Mouse (Mus musculus) hindbrain, embryonic 10.5 days (tissue): ENCODE measurements at regions not wholly inside any gene's neighbourhood (a gene's known extent, or its start where the extent isn't known, plus 50 kb on each side); places are given as distances from the start of the nearest gene placed in this dataset.

Source experiments
- DNase-seq: peaks from one replicate; pipeline ENCODE4 v3.0.0-alpha.2; 2017; ENCODE audit warnings: low spot score
- H3K27ac ChIP-seq: fragments of 300-500 bp; sonication (generic); 2 replicates; pipeline ENCODE4 v1.5.1; 2016; ENCODE audit warnings: mild to moderate bottlenecking, moderate library complexity
- H3K27me3 ChIP-seq: fragments of 300-500 bp; sonication (generic); 2 replicates; pipeline ENCODE4 v1.6.1; 2016; ENCODE audit warnings: mild to moderate bottlenecking; ENCODE audit not compliant: poor library complexity, insufficient read depth, severe bottlenecking
- H3K36me3 ChIP-seq: fragments of 300-500 bp; sonication (generic); 2 replicates; pipeline ENCODE4 v1.6.1; 2016; ENCODE audit warnings: mild to moderate bottlenecking, moderate library complexity
- H3K4me1 ChIP-seq: fragments of 300-500 bp; sonication (generic); replicated peaks from 2 replicates; pipeline ENCODE4 v1.6.1; 2016; ENCODE audit warnings: mild to moderate bottlenecking
- H3K4me3 ChIP-seq: fragments of 300-500 bp; sonication (generic); 2 replicates; pipeline ENCODE4 v1.5.1; 2016; ENCODE audit warnings: mild to moderate bottlenecking, moderate library complexity
- H3K9me3 ChIP-seq: fragments of 300-500 bp; sonication (generic); 2 replicates; pipeline ENCODE4 v1.6.1; 2016; ENCODE audit warnings: mild to moderate bottlenecking, moderate library complexity
- WGBS: fragments of 180-500 bp; shearing (Covaris S2); methylation state at CpG from one replicate; pipeline ENCODE4 v1.1.7; 2016; 5-methylcytosine and 5-hydroxymethylcytosine counted together

- Histone ChIP-seq H3K36me3 (no peaks in the 10 kb centered on the region), H3K9me3 (no peaks in the 10 kb centered on the region), H3K4me1 (no peaks in the 10 kb centered on the region), H3K27ac (no peak overlapping the region), H3K4me3 (no peak overlapping the region), H3K27me3 (no peaks in the 10 kb centered on the region)
- no peak for DNase-seq
These were observed 112.4 kb upstream of the Nova1 start for GRCm38 (mm10) chr12:46931086-46931485.

GRCm38 (mm10) chr12:46917286-46917685 lies 98.6 kb upstream of the Nova1 start:
- H3K27ac ChIP-seq: no peak overlapping the region
- no peak for DNase-seq
- 77% methylated on average over 4 of the region's 4 CpGs for WGBS
- H3K36me3 ChIP-seq: no peaks in the 10 kb centered on the region
- no peak overlapping the region for H3K4me3 ChIP-seq
- no peaks in the 10 kb centered on the region for H3K27me3 ChIP-seq
- no peaks in the 10 kb centered on the region for H3K4me1 ChIP-seq
- no peaks in the 10 kb centered on the region for H3K9me3 ChIP-seq

- Histone ChIP-seq H3K27ac (no peak overlapping the region), H3K4me3 (no peak overlapping the region), H3K36me3 (no peaks in the 10 kb centered on the region), H3K9me3 (no peaks in the 10 kb centered on the region), H3K4me1 (no peaks in the 10 kb centered on the region), H3K27me3 (no peaks in the 10 kb centered on the region)
- WGBS: 91% methylated on average over 3 of the region's 3 CpGs
- DNase-seq: no peak
These were observed 59.4 kb upstream of the Nova1 start for GRCm38 (mm10) chr12:46878164-46878563.

- Histone ChIP-seq H3K9me3 (no peaks in the 10 kb centered on the region), H3K4me3 (no peak overlapping the region), H3K4me1 (no peaks in the 10 kb centered on the region), H3K27me3 (no peaks in the 10 kb centered on the region), H3K27ac (no peak overlapping the region), H3K36me3 (no peaks in the 10 kb centered on the region)
- 77% methylated on average over 2 of the region's 2 CpGs for WGBS
- DNase-seq: no peak
These were observed 51.4 kb upstream of the Nova1 start for GRCm38 (mm10) chr12:46870130-46870529.
